Mouse (Mus musculus): Measurements from ENCODE around the gene Cited2. TPM values are rescaled to one million over a fixed set of nuclear protein-coding genes. Genes with fewer than 3 reads are reported as not detected.

Gene Cited2
- total RNA-seq, 1 experiment from 2014 or later: 29.2 TPM

DNA sequence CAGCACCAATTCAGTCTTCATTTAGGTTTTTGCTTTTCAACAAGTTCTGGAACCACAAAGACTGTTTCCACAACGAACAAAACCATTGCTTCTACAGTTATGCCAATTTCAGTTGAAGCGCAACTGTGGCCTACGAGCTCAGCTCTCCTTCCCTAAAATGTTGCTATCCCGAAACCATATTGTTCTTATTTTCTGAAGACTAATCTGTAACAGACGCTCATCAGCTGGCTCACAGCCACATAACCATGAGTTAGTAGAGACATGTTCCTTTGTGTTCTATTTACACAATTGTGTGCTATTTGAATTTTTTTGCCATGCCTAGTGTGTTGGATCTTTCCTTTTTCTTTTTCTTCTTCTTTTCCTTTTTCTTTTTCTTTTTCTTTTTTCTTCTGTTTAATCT lies 46.8 kb downstream of the Cited2 start:
- no peak for ATAC-seq (replicated peaks; ENCODE audit: insufficient number of reproducible peaks, low FRiP score, low TSS enrichment, poor library complexity, severe bottlenecking)

DNA sequence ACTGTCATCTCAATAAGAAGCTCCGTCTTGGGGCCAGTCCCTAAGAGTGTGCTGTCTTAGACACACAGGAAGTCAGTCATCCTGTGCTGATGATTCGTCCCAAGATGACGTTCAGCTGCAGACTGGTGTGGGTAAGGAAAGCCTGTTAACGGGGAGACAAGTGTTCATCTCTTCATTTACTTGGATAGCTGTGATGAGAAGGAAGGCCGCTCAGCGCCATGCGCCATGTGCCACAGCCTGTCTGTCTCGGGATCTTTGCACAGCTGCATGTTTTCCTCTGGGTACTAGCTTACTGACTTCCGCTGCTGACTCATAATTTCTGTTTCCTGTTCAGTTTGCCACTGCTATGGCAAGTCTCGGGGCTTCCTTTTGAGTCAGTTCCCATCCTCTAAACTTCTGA lies 49.3 kb downstream of the Cited2 start:
- peak; percentile 76 for ATAC-seq (replicated peaks; ENCODE audit: insufficient number of reproducible peaks, low FRiP score, low TSS enrichment, poor library complexity, severe bottlenecking)

DNA sequence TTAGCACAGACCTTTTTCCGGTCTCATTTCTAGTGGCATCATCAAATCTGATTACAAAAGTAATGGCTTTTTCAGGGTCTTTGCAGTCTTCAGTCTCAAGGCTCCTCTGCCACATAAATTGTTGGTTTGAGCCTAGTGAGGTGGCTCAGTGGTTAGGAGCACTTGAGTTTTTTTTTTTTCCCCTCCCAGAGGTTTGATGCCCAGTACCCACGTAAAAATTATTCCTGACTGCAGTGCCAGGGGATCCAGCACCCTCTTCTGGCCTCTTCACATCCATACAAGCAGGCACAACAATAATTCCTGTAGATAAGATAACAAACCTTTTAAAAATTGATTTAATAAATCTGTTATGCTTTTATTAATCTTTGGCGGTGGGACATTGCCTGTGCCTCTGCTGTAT lies 51.3 kb downstream of the Cited2 start:
- ATAC-seq (replicated peaks; ENCODE audit: insufficient number of reproducible peaks, low FRiP score, low TSS enrichment, poor library complexity, severe bottlenecking): no peak

DNA sequence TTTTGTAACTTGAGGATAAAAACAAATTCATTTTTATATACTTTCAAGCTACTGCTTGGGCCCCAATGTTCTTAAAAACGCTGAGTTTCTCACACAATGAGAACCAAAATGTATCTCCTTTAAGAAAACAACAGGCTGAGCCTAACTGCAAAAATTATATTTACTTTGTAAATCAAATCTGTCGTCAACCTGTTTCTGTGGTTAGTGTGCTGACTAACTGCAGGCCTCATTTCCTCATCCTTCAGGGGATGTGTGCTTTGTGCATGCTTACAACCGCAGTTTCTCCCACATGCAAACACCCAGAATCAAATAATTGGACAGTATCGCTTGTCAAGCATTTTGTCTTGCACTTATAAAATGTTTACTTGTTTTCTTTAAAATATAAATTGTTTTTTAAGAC lies 52.1 kb downstream of the Cited2 start:
- ATAC-seq (replicated peaks; ENCODE audit: insufficient number of reproducible peaks, low FRiP score, low TSS enrichment, poor library complexity, severe bottlenecking): no peak

Other genes starting within 250 kb of the Cited2 start
- gene Txlnb, start 73.0 kb downstream of the Cited2 start, total RNA-seq (2017): 0.75 to 2.3 TPM (median 1.5 TPM) in 3 replicates
- gene Heca, start 224.8 kb downstream of the Cited2 start, total RNA-seq (2017): 129 to 223 TPM (median 161 TPM) in 3 replicates